Mouse (Mus musculus): ENCODE data around the gene St8sia6.

St8sia6 gene

GRCm38 (mm10) chr2:13603093-13603492 lies 190.8 kb downstream of the St8sia6 start:
- DNase-seq, result no peak

Measured in cerebellum, adult 9-11 months (tissue).